Mouse (Mus musculus): ENCODE measurements around the gene Trp73. TPM values are rescaled to one million over a fixed set of nuclear protein-coding genes. Genes with fewer than 3 reads are reported as not detected.
A peak's percentile ranks its signal among the peaks of the same experiment; 100 is the strongest.

The Trp73 gene
- polyA plus RNA-seq (2015; fragmentation: Nextera tagmentation; extraction: Ambion mirVana) = 3.4 and 3.9 TPM in 2 replicates

DNA sequence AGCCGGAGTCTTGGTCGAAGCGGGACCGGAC is at the start of gene Trp73:
TSS of gene Trp73 (minus strand) at position 27 of the 31 bp plus-strand sequence.
- no peaks in the 10 kb centered on the region for H3K9me3 ChIP-seq
- no peak within 1 kb of the TSS for H3K27ac ChIP-seq
- H3K9ac ChIP-seq = peak within 1 kb of the TSS; percentile 39
- peaks cover 36% of the 10 kb centered on the region for H3K4me1 ChIP-seq
- H3K4me3 ChIP-seq = peak within 1 kb of the TSS; percentile 47
- 0% methylated on average over 4 of the region's 4 CpGs for WGBS
- no peak for ATAC-seq (ENCODE audit: insufficient number of reproducible peaks, low FRiP score, low TSS enrichment, low read depth)
- no peaks in the 10 kb centered on the region for H3K36me3 ChIP-seq
- peaks cover 69% of the 10 kb centered on the region for H3K27me3 ChIP-seq
- peak within 1 kb of the TSS; percentile 94 for H3K4me2 ChIP-seq

DNA sequence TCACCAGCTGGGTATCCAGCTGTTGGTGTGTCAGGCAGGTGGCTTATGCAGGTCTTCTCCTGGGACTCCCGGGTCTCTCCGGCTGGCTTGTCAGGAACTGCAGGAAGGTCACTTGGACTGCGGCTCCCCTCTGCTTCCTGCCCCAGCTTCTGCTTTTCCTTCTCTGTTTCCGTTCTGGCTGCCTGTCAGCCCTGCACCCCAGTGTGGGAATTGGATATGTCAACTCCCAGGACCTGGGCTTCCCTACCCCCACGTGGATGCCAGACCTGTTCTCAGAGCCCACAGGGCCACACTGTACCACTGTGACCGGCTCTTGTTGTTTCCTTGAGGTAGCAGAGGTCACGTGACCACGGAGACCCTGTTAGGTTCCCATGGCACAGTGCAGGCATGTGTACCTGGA is 48.9 kb upstream of the Trp73 start:
- no peak for ATAC-seq (ENCODE audit: insufficient number of reproducible peaks, low FRiP score, low TSS enrichment, low read depth)
- Histone ChIP-seq H3K4me2 (no peak overlapping the region), H3K9me3 (no peaks in the 10 kb centered on the region), H3K4me1 (0 out of 2 replicates have a peak, but pooled peaks cover 7% of the 10 kb centered on the region), H3K36me3 (no peaks in the 10 kb centered on the region), H3K9ac (no peak overlapping the region), H3K27me3 (no peaks in the 10 kb centered on the region), H3K4me3 (no peak overlapping the region), H3K27ac (no peak overlapping the region)
- WGBS = 76% methylated on average over 8 of the region's 8 CpGs

DNA sequence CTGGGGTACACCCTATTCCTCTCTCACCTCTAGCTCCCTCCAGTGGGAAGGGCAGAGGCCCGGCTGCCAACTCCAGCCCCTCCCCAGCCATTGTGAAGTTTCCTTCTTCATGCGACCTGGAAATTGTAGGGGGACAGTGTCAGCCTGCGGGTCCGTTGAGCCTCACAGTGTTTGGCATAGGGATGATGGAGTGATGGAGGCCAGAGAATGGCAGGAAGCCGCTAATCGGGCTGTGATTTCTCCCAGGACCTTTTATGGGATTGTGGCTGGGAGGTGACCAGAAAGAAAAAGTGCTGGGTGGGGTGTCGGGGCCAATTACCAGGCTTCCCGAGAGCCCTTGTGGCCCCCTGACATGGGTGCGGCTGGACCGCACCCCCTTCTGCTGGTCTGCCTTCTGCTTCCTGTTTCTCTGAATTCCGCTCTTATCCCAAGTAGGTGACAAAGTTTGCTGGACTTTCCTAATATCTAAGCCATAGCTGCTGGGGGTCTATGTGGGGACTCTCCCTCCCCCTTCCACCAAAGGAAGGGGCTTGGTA is 46.1 kb upstream of the Trp73 start:
- no peaks in the 10 kb centered on the region for H3K9me3 ChIP-seq
- WGBS = 57% methylated on average over 11 of the region's 11 CpGs

DNA sequence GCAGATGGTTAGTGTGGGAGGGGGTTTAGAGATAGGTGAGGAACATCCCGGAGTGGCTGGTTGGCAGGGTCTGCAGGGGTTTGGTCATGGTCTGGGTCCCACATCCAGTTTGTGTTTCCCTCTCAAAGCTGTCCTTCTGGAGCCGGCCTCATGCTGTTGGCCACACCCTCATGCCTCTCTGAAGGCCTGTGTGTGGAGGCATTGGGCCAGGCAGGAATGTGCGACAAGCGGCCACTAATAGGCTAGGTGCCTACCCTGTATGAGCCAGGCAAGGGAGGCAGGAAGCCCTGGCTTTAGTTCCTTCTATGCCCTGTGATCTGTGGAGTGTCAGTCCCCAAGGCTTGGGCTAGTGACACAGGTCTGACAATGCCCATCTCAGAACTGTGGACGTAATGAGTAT is 45.0 kb upstream of the Trp73 start:
- H3K4me3 ChIP-seq = no peak overlapping the region
- WGBS = 76% methylated on average over 5 of the region's 5 CpGs
- no peak for ATAC-seq (ENCODE audit: insufficient number of reproducible peaks, low FRiP score, low TSS enrichment, low read depth)
- H3K4me1 ChIP-seq = peaks cover 10% of the 10 kb centered on the region; the same call in 1 of the 2 replicates
- no peaks in the 10 kb centered on the region for H3K9me3 ChIP-seq
- H3K36me3 ChIP-seq = peaks cover 4% of the 10 kb centered on the region; the same call in 1 of the 2 replicates
- no peak overlapping the region for H3K4me2 ChIP-seq
- H3K9ac ChIP-seq = no peak overlapping the region
- no peak overlapping the region for H3K27ac ChIP-seq
- no peaks in the 10 kb centered on the region for H3K27me3 ChIP-seq

More for the DNA sequence above, 46.1 kb upstream of the Trp73 start:
- no peak for ATAC-seq (ENCODE audit: insufficient number of reproducible peaks, low FRiP score, low TSS enrichment, low read depth)
- Histone ChIP-seq H3K27me3 (no peaks in the 10 kb centered on the region), H3K27ac (no peak overlapping the region), H3K36me3 (peaks cover 4% of the 10 kb centered on the region; the same call in 1 of the 2 replicates), H3K4me1 (peaks cover 7% of the 10 kb centered on the region; the same call in 1 of the 2 replicates), H3K4me3 (no peak overlapping the region), H3K9ac (no peak overlapping the region), H3K4me2 (no peak overlapping the region)

DNA sequence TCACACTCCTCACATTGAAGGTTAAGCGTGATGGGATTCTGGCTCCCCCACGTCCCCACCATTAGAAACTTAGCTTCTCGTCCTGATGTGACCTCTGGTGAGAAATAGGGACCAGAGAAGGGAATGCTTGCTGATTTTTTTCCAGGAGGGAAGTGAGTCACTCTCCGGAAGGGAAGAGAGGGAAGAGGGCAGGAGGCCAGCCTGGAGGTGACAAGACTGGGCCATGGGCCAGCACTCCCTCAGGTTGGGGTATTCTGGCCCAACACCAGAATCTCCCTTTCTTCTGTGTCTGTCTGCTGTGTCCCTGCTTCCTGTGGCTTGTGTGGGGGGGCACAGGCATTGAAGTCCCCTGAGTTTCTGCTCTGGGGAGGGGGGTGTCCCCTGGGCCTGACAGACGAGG is 43.6 kb upstream of the Trp73 start:
- peaks cover 4% of the 10 kb centered on the region; the same call in 1 of the 2 replicates for H3K36me3 ChIP-seq
- no peaks in the 10 kb centered on the region for H3K9me3 ChIP-seq
- H3K4me2 ChIP-seq = no peak overlapping the region
- H3K9ac ChIP-seq = no peak overlapping the region
- ATAC-seq (ENCODE audit: insufficient number of reproducible peaks, low FRiP score, low TSS enrichment, low read depth) = no peak
- H3K4me1 ChIP-seq = peaks cover 6% of the 10 kb centered on the region; the same call in 1 of the 2 replicates
- H3K4me3 ChIP-seq = no peak overlapping the region
- WGBS = 65% methylated on average over 5 of the region's 5 CpGs
- no peaks in the 10 kb centered on the region for H3K27me3 ChIP-seq
- H3K27ac ChIP-seq = no peak overlapping the region

DNA sequence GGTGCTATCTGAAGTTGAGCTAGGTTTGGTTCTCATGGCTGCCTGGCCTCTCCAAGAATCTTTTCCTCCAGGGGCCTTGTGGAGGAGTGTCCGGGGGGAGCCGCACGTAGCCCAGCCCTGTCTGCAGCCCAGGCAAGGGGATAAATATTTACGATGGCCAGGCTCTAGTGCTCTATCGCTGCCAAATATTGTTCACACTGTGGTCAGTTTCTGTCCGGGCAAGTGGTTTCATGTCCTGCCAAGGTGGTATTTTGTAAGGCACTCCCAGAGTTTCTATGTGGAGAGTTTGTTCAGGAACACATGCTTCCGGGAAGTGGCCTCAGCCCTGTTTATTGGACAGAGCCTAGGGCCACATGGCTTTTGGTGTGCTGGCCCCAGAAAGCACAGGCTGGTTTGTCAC is 41.0 kb upstream of the Trp73 start:
- peaks cover 4% of the 10 kb centered on the region; the same call in 1 of the 2 replicates for H3K36me3 ChIP-seq
- H3K27me3 ChIP-seq = no peaks in the 10 kb centered on the region
- no peaks in the 10 kb centered on the region for H3K9me3 ChIP-seq
- H3K4me2 ChIP-seq = no peak overlapping the region
- H3K4me3 ChIP-seq = no peak overlapping the region
- no peak for ATAC-seq (ENCODE audit: insufficient number of reproducible peaks, low FRiP score, low TSS enrichment, low read depth)
- WGBS = 65% methylated on average over 7 of the region's 7 CpGs
- no peak overlapping the region for H3K9ac ChIP-seq
- no peak overlapping the region for H3K27ac ChIP-seq
- H3K4me1 ChIP-seq = peaks cover 21% of the 10 kb centered on the region; the same call in 1 of the 2 replicates

GRCm38 (mm10) chr4:154177257-154177656 is 37.2 kb upstream of the Trp73 start:
- peaks cover 41% of the 10 kb centered on the region for H3K4me1 ChIP-seq
- peaks cover 3% of the 10 kb centered on the region; the same call in 1 of the 2 replicates for H3K27me3 ChIP-seq
- no peaks in the 10 kb centered on the region for H3K36me3 ChIP-seq
- H3K4me2 ChIP-seq = no peak overlapping the region
- no peak overlapping the region for H3K4me3 ChIP-seq
- H3K27ac ChIP-seq = no peak overlapping the region
- H3K9me3 ChIP-seq = no peaks in the 10 kb centered on the region
- H3K9ac ChIP-seq = no peak overlapping the region
- WGBS = 55% methylated on average over 8 of the region's 8 CpGs
- no peak for ATAC-seq (ENCODE audit: insufficient number of reproducible peaks, low FRiP score, low TSS enrichment, low read depth)

DNA sequence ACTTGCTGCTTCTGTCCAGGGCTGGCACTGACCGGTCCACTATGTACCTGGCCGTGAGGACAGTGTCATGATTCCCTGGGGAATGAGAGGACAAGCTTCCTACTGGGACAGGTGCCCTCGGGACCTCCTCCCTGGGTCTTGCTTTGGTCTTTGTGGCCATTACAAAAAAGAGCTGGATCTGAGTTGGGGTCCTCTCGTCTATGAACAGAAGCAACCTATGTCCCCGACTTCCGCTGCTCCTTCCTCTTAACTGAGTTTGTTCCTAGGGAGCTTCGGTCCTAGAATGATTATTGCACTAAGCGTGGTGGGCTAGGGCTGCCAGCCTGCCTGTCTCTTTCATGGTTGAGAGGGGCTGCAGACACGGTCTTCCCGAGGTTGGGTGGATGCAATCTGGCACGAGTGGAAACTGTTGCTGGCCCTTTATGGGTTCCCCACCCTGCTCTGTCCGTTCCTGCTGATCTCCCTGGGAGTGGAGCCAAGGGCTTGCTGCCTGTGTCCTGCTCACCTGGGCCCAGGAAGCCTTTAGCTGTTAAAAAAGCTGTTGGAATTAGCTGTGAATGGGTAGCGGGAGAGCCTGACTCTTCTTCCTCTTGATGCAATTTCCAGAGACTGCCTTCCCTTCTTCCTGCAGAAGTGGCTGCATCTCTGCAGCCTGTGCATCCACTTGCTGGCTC is 32.1 kb upstream of the Trp73 start:
- Histone ChIP-seq H3K4me2 (peak overlapping the region; percentile 99), H3K27ac (0 out of 2 replicates have a peak overlapping the region, but pooled peaks have one; percentile 67), H3K4me3 (peak overlapping the region; percentile 64), H3K27me3 (peaks cover 34% of the 10 kb centered on the region), H3K36me3 (no peaks in the 10 kb centered on the region), H3K9me3 (no peaks in the 10 kb centered on the region), H3K4me1 (peaks cover 58% of the 10 kb centered on the region), H3K9ac (no peak overlapping the region; the same call in 1 of the 2 replicates)
- WGBS = 26% methylated on average over 13 of the region's 13 CpGs
- ATAC-seq (ENCODE audit: insufficient number of reproducible peaks, low FRiP score, low TSS enrichment, low read depth) = no peak

GRCm38 (mm10) chr4:154171151-154171930 is 31.3 kb upstream of the Trp73 start:
- Histone ChIP-seq H3K9me3 (no peaks in the 10 kb centered on the region), H3K4me3 (peak overlapping the region; percentile 64), H3K4me1 (peaks cover 54% of the 10 kb centered on the region), H3K9ac (peak overlapping the region; percentile 44), H3K36me3 (no peaks in the 10 kb centered on the region), H3K27me3 (peaks cover 34% of the 10 kb centered on the region), H3K4me2 (peak overlapping the region; percentile 99), H3K27ac (peak overlapping the region; percentile 67)
- no peak for ATAC-seq (ENCODE audit: insufficient number of reproducible peaks, low FRiP score, low TSS enrichment, low read depth)
- 1% methylated on average over 37 of the region's 37 CpGs for WGBS

DNA sequence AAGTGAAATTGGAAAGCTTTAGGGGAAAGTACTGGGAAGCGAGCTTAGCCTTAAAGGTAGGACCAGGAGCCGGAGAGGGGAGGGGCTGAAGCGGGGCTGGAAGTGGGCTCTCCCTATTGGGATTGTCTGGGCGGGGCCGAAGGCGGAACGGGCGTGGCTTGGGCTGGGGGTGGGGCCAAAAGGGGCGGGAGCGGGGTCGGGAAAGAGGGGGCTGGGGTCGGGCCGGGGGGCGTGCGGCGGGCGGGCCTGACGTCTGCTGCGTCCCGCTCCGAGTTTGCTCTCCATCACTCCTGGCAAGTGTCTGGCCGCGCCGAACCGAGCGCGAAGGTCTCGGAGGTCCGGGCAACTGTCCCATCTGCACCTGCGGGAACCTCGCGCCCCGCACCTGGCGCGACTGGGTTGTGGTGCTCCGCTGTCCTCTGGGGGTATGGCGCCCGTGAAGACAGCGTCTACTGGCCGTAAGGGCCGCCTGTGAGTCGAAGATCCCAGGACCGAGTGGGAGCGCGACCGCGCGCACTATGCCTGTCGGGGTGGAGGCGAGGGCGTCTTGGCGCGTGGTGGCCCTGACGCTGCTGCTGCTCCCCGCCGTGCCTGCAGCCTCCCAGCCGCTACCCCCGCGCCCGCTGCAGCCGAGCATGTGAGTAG is 30.6 kb upstream of the Trp73 start, which contains the start of gene Megf6:
TSS of gene Megf6 (plus strand) at position 225 of the 645 bp plus-strand sequence.
- H3K4me1 ChIP-seq = peaks cover 47% of the 10 kb centered on the region
- peak; percentile 66 for ATAC-seq (ENCODE audit: insufficient number of reproducible peaks, low FRiP score, low TSS enrichment, low read depth)

DNA sequence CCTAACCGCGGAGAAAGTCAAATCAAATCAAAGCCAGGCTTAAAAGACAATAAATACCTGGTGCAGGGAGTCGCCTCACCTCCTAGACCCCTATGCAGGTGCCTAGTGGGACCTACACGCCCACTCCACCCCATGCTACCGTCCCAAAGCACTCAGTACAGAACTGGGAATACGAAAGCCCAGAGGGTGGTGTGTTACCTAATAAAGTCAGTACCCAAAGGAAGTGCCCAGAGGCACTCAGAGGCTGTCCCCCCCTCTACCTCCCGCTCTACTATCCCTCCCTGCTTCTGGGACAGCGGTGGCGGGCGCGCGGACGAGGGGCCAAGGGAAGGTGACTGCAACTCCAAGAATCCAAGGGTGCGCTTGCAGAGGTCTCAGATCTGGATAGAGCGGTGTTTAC is 30.0 kb upstream of the Trp73 start:
- no peaks in the 10 kb centered on the region for H3K9me3 ChIP-seq
- no peaks in the 10 kb centered on the region for H3K36me3 ChIP-seq
- H3K27me3 ChIP-seq = peaks cover 34% of the 10 kb centered on the region
- 3% methylated on average over 15 of the region's 15 CpGs for WGBS
- ATAC-seq (ENCODE audit: insufficient number of reproducible peaks, low FRiP score, low TSS enrichment, low read depth) = peak; percentile 17; the same call in 1 of the 2 replicates
- peak overlapping the region; percentile 29; the same call in 1 of the 2 replicates for H3K9ac ChIP-seq
- no peak overlapping the region for H3K27ac ChIP-seq
- H3K4me2 ChIP-seq = peak overlapping the region; percentile 99
- H3K4me3 ChIP-seq = peak overlapping the region; percentile 64
- peaks cover 44% of the 10 kb centered on the region for H3K4me1 ChIP-seq

More for the DNA sequence above, 30.6 kb upstream of the Trp73 start, which contains the start of gene Megf6:
- Histone ChIP-seq H3K9ac (peak within 1 kb of the TSS; percentile 44), H3K9me3 (no peaks in the 10 kb centered on the region), H3K27me3 (peaks cover 34% of the 10 kb centered on the region), H3K36me3 (no peaks in the 10 kb centered on the region), H3K4me3 (peak within 1 kb of the TSS; percentile 64), H3K27ac (peak within 1 kb of the TSS; percentile 67), H3K4me2 (peak within 1 kb of the TSS; percentile 99)
- under 1% methylated on average over 53 of the region's 61 CpGs for WGBS
